Mouse (Mus musculus): ENCODE results near the gene Chst3.

DNA sequence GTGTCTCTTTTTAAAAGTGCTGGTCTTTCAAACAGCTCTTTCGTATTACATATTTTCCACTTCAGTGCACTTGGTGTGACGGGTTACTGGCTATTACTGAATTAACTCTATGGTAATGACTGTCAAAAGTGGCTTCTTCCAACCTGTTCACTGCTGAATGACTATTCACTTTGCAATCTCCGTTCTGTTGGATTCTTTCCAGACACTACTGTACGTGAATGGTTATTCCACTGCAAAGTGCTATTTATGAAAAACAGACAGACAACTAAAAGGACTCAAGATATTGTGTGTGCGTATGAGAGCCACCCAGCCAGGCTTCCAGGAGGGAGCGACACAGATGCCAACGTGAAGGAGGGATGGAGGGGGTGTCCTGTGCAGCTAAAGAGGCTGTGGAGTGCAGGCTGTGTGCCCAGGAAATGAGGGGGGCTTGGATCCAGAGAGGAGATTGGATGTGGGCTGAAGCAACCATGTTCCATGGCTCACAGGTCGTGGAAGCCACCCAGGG is 7.5 kb downstream of the Chst3 start:
- TF ChIP-seq POLR2A (IDR thresholded peaks at IDR 0.05; ENCODE audit: low read depth, low read length) (no peak), CTCF (IDR thresholded peaks at IDR 0.05; ENCODE audit: extremely low read depth, insufficient read depth, insufficient read length, insufficient replicate concordance) (no peak)
